Comparison of ENCODE assay signal across 7 mouse cellular contexts in genomic region chr11:34181214-34182117, GRCm38 (mm10). TPM values are rescaled to one million over a fixed set of nuclear protein-coding genes. Genes with fewer than 3 reads are reported as not detected.
A peak's percentile ranks its signal among the peaks of the same experiment; 100 is the strongest.
DNase-seq lines count a peak whose midpoint lies in the region; ATAC-seq and TF ChIP-seq lines count a peak whose summit lies in the region.

No protein-coding gene starts in this region.

- peak overlapping the region; percentile 11; the same call in 1 of the 2 replicates for H3K4me2 ChIP-seq in heart, embryonic 13.5 days
- no peak overlapping the region for H3K4me2 ChIP-seq in limb, embryonic 14.5 days (replicated peaks; ENCODE audit: low read depth, low read length, severe bottlenecking)

- H3K36me3 ChIP-seq in embryonic facial prominence, embryonic 10.5 days (replicated peaks), result no peaks in the 10 kb centered on the region
- no peaks in the 10 kb centered on the region for H3K36me3 ChIP-seq in heart, embryonic 13.5 days
- no peaks in the 10 kb centered on the region for H3K36me3 ChIP-seq in limb, embryonic 14.5 days (ENCODE audit: control insufficient read depth, insufficient read depth, low read length)

- no peaks in the 10 kb centered on the region for H3K9me3 ChIP-seq in embryonic facial prominence, embryonic 10.5 days
- H3K9me3 ChIP-seq in heart, embryonic 13.5 days, result no peaks in the 10 kb centered on the region
- H3K9me3 ChIP-seq in limb, embryonic 14.5 days (ENCODE audit: control insufficient read depth, low read length), result no peaks in the 10 kb centered on the region

- no peaks in the 10 kb centered on the region; the same call in 1 of the 2 replicates for H3K27me3 ChIP-seq in embryonic facial prominence, embryonic 10.5 days (replicated peaks; ENCODE audit: low read depth, poor library complexity, severe bottlenecking)
- H3K27me3 ChIP-seq in heart, embryonic 13.5 days (replicated peaks), result no peaks in the 10 kb centered on the region
- no peaks in the 10 kb centered on the region for H3K27me3 ChIP-seq in limb, embryonic 14.5 days (ENCODE audit: control insufficient read depth, insufficient read depth, low read length)

- peak; percentile 44; the same call in 1 of the 2 replicates for ATAC-seq in heart, embryonic 13.5 days (ENCODE audit: extremely low read depth, insufficient number of reproducible peaks, low FRiP score, low TSS enrichment)
- peak; percentile 70 for ATAC-seq in limb, embryonic 14.5 days (ENCODE audit: low FRiP score, low read depth)
- no peak for ATAC-seq in megakaryocyte-erythroid progenitor cell, adult 5-6 weeks (replicated peaks; ENCODE audit: low FRiP score, low TSS enrichment, poor library complexity, severe bottlenecking)

- H3K9ac ChIP-seq in heart, embryonic 13.5 days, result no peak overlapping the region
- no peak overlapping the region for H3K9ac ChIP-seq in limb, embryonic 14.5 days (ENCODE audit: low read depth, low read length, severe bottlenecking)

- H3K4me1 ChIP-seq in embryonic facial prominence, embryonic 10.5 days, result peaks cover 7% of the 10 kb centered on the region
- H3K4me1 ChIP-seq in heart, embryonic 13.5 days, result peaks cover 15% of the 10 kb centered on the region
- H3K4me1 ChIP-seq in limb, embryonic 14.5 days (ENCODE audit: control insufficient read depth, insufficient read depth, low read length), result peaks cover 6% of the 10 kb centered on the region; the same call in 1 of the 2 replicates

- peak overlapping the region; percentile 24; the same call in 1 of the 2 replicates for H3K27ac ChIP-seq in embryonic facial prominence, embryonic 10.5 days (replicated peaks)
- H3K27ac ChIP-seq in heart, embryonic 13.5 days (replicated peaks), result peak overlapping the region; percentile 73
- peak overlapping the region; percentile 33; the same call in 1 of the 2 replicates for H3K27ac ChIP-seq in limb, embryonic 14.5 days (replicated peaks; ENCODE audit: low read depth, low read length)

- TF ChIP-seq POLR2A in limb, embryonic 14.5 days (IDR thresholded peaks at IDR 0.05; ENCODE audit: borderline replicate concordance, extremely low read depth, insufficient read depth, insufficient read length), result no peak

- DNase-seq in adrenal gland, postnatal 36 days, result peak; percentile 31 to 36
- no peak for DNase-seq in embryonic facial prominence, embryonic 10.5 days (ENCODE audit: low spot score)
- peak; percentile 70 for DNase-seq in kidney, adult 9 months
- DNase-seq in limb, embryonic 14.5 days (ENCODE audit: low spot score), result peak; percentile 72
- peak; percentile 50 for DNase-seq in ovary, postnatal 14 days (ENCODE audit: low spot score)

- WGBS in embryonic facial prominence, embryonic 10.5 days, result 33% methylated on average over 8 of the region's 8 CpGs
- 22% methylated on average over 8 of the region's 8 CpGs for WGBS in heart, embryonic 13.5 days
- 48% methylated on average over 8 of the region's 8 CpGs for WGBS in limb, embryonic 14.5 days

- H3K4me3 ChIP-seq in embryonic facial prominence, embryonic 10.5 days, result no peak overlapping the region
- no peak overlapping the region for H3K4me3 ChIP-seq in heart, embryonic 13.5 days
- no peak overlapping the region for H3K4me3 ChIP-seq in limb, embryonic 14.5 days (replicated peaks; ENCODE audit: low read length)

RNA-seq across cellular contexts. Expression of gene Foxi1, which starts 26.4 kb away (rescaled TPM):
- total RNA-seq in adrenal gland, postnatal 36 days (2021), result not detected
- 0.14 TPM in 1 of 2 replicates, not detected in the other for polyA plus RNA-seq in embryonic facial prominence, embryonic 10.5 days (2016; fragmentation: Nextera tagmentation; extraction: Ambion mirVana)
- not detected in 2 replicates for polyA plus RNA-seq in heart, embryonic 13.5 days (2015; fragmentation: Nextera tagmentation; extraction: Ambion mirVana)
- not detected in 2 replicates for polyA plus RNA-seq in limb, embryonic 14.5 days (2012; rRNA removed)
- polyA plus RNA-seq in limb, embryonic 14.5 days (2014; fragmentation: Nextera tagmentation; extraction: Ambion mirVana), result not detected in 2 replicates
- not detected in 2 replicates for total RNA-seq in megakaryocyte-erythroid progenitor cell, adult 5-6 weeks (2014; fragmentation: Nextera tagmentation)
- total RNA-seq in megakaryocyte-erythroid progenitor cell, adult 5-6 weeks (2017), result not detected in 2 replicates
